Mouse (Mus musculus): ENCODE results near the gene 5530401A14Rik. TPM values are rescaled to one million over a fixed set of nuclear protein-coding genes. Genes with fewer than 3 reads are reported as not detected.

The 5530401A14Rik gene
- 0.06 and 0.09 TPM in 2 replicates for polyA plus RNA-seq (2021; fragmentation: Nextera tagmentation)
- long read RNA-seq, experiment 1 = 0 reads
- long read RNA-seq, experiment 2 = 0 reads

DNA sequence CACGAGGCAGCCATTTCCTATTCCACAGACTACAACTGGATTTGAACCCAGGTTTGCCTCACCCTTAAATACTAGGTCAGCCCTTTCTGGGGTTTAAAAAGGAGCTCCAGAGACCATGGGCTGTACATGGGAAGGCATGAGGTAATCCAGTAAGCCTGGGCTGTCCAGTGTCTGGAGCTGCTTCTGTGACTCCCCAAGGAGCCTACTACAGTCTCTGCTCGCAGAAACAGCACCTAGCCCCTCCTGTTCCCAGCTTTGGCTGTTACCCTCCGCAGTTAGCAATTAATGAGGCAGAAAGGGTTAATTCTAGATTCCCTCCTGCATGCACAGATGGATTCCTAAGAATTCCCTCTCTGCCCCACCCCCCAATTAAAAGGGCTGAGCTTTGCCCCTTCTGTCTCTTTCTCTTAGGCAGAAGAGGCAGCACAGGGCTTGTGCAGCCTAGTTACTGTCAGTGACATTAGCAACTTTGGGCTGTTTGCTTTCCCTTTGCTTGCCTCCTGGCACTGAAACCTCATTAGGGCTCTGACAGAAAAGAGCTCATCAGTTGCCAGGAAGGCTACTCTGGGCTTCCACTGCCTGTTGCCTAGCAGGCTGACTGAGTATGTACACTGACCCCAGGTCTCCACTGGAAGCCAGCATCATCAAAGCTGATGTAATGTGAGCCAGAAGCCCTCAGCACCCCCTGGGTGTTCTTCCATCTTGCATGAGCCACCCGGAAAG is at the start of gene 5530401A14Rik:
TSS of gene 5530401A14Rik (plus strand) at position 424 of the 723 bp plus-strand sequence.

Other genes starting within 250 kb of the 5530401A14Rik start
- gene Asic2, start 107.8 kb downstream of the 5530401A14Rik start, polyA plus RNA-seq (2021; fragmentation: Nextera tagmentation) = 8.4 and 9.6 TPM in 2 replicates
- gene Ccl2, start 174.9 kb downstream of the 5530401A14Rik start, polyA plus RNA-seq (2021; fragmentation: Nextera tagmentation) = 0.36 and 1.4 TPM in 2 replicates
- gene Gm17268, start 177.9 kb downstream of the 5530401A14Rik start, polyA plus RNA-seq (2021; fragmentation: Nextera tagmentation) = not detected in 2 replicates
- 0.36 and 0.44 TPM in 2 replicates for gene Ccl7, start 185.0 kb downstream of the 5530401A14Rik start, polyA plus RNA-seq (2021; fragmentation: Nextera tagmentation)
- not detected in 2 replicates for gene Ccl11, start 197.2 kb downstream of the 5530401A14Rik start, polyA plus RNA-seq (2021; fragmentation: Nextera tagmentation)
- gene Ccl12, start 241.2 kb downstream of the 5530401A14Rik start, polyA plus RNA-seq (2021; fragmentation: Nextera tagmentation) = 7.8 and 13.7 TPM in 2 replicates